Mouse (Mus musculus): ENCODE measurements at regions not wholly inside any gene's neighbourhood (a gene's known extent, or its start where the extent isn't known, plus 50 kb on each side); places are given as distances from the start of the nearest gene placed in this dataset.
A peak's percentile ranks its signal among the peaks of the same experiment; 100 is the strongest.

DNA sequence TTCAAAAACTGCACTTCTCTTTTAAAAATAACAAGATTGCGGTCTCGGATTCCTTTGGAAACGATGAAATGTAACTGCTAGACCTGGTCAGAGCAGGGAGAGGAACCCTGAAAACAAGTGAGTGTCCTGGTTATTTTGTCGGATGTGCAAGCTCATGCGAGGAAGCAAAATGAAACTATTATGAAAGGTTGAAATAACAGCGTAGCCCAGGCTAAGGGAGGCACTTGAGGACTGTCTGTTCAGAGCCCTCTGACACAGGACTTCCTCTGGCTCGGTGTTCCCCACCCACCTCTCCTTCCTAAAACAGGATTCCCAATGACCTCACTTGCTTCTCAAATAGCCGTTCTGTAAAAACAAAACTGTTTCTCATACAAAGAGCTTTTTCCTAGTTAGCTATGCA, 51.3 kb upstream of the S1pr1 start:
- DNase-seq: no peak

GRCm38 (mm10) chr3:115768290-115768689, 53.4 kb upstream of the S1pr1 start:
- DNase-seq: no peak

DNA sequence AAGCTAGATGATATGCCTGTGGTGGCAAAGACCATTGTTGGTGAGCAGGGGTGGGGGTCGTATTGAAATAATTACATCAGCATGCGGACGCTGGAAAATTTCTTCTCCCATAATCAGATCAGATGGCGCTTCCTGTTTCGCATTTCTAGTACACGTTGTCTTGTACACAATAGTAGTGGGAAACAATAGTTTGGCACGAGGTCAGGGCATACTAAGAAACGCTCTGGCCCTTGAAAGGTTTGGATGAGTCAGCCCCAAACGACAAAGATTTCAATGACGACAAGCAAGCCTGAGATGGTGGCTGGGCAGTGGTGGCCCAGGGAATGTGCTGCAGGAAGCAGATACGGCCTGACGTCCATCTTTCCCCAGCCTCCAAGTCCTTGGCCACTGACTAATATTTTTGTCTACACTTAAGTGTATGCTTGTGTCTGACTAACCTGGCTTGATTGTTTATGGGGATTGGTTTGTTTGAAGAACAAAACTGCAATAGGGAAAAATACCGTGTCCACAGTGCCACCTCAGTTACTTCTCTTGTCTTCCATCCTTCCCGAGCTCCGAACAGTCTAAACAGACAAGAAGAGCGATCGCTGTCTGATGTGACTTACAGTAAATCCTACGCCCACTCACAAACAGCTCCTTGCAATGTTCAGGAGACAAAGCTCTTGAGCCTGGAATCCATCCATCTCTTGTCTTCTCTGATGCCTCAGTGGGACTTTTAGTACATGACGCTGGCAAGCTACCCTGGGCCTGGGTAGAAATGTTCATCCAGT, 54.1 kb upstream of the S1pr1 start:
- DNase-seq: peak; percentile 41

- DNase-seq: no peak
Measured at GRCm38 (mm10) chr3:115772676-115773075, 57.8 kb upstream of the S1pr1 start.

GRCm38 (mm10) chr3:115774321-115774720, 59.4 kb upstream of the S1pr1 start:
- peak; percentile 51 for DNase-seq

GRCm38 (mm10) chr3:115774723-115775122, 59.9 kb upstream of the S1pr1 start:
- DNase-seq: peak; percentile 57

GRCm38 (mm10) chr3:115779144-115779890, 64.4 kb upstream of the S1pr1 start:
- no peak for DNase-seq

DNA sequence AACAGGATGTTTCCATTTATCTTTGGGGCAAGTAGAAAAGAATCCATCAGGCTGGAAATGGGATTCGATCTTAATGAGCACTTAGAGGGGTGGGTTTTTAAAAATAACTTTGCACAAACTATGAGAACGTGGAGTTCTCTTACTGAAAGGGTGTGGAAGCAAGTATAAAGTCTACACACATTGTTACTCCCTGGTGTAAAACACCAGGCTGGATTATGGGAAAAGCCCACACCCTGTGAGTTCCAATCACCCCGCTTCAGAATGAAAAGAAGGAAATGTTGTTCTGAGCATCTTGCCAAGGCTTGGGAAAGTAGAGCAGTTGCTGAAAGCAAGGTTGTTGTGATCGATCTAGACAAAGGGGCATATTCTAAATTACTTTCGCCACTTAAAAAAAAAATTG, 65.0 kb upstream of the S1pr1 start:
- no peak for DNase-seq

- no peak for DNase-seq
Measured at GRCm38 (mm10) chr3:115782726-115783125, 67.9 kb upstream of the S1pr1 start.

GRCm38 (mm10) chr3:115787360-115787759, 72.5 kb upstream of the S1pr1 start:
- DNase-seq: no peak

DNA sequence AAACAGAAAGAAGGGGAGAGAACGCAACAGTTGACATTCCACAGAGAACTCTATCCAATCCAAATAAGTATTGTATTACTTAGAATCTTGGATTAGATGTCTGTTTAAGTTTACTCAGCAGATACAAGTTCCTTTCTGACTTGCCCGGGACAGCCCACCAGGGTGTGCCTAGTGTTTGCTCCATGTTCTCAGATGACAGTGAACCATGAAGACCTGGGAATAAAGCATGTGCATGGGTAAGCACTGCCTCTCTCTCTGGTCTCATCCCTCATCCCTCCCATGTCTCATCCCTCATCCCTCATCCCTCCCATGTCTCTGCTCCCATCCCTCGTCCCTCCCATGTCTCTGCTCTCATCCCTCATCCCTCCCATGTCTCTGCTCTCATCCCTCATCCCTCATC, 73.7 kb upstream of the S1pr1 start:
- no peak for DNase-seq

- no peak for DNase-seq
Measured at GRCm38 (mm10) chr3:115789063-115789462, 74.2 kb upstream of the S1pr1 start.

- no peak for DNase-seq
Measured at GRCm38 (mm10) chr3:115792606-115793005, 77.7 kb upstream of the S1pr1 start.

- no peak for DNase-seq
Measured at GRCm38 (mm10) chr3:115793344-115794059, 78.6 kb upstream of the S1pr1 start.

- DNase-seq: no peak
Measured at GRCm38 (mm10) chr3:115799326-115799725, 84.5 kb upstream of the S1pr1 start.

GRCm38 (mm10) chr3:115799981-115800380, 85.1 kb upstream of the S1pr1 start:
- no peak for DNase-seq

GRCm38 (mm10) chr3:115800873-115801272, 86.0 kb upstream of the S1pr1 start:
- DNase-seq: no peak

DNA sequence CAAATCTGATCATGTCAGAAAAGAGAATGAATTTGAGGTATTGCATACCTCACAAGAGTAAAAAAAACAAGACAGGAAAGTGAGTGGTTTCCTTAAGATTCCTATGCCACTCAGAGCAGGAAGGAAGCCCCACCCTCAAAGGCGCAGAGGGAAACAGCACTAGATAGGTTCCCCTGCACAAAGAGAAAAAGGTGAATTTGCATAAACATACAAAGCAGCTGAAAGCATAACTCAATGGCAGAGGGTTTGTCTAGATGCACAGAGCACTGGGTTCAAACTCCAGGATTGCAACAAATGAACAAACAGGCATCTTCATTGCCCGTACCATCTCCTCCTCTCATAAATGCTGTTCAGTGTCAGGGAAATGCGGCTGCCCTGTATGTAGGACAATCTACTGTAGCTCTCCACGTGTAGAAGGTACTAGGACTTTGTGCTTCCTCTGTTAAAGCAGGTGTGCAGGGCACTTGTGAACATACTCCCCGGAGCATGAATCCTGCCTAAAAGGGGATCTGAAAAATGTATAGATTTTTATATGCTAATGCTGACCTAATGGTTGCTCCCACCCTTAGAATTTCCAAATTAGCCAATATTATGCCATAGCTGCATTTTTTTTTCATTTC, 85.9 kb upstream of the Dph5 start:
- DNase-seq: no peak

DNA sequence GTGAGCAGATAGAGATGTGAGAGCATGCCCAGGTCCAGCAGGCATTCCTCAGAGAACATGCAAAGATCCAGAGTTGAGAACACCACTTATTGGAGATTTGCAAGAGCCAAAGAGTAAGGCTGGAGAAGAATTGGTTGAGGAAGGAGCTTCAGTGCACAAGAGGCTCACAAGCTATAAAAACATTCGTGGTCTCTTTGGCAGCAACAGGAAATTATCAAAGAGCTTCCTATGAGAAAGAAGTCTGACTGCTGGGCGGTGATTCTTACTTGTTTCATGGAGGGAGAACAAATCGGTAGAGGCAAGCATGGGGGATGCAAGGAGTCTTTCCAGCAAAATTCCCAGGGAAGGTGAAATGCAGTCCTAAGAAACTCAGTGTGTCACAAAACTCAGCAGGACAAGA, 83.0 kb upstream of the Dph5 start:
- no peak for DNase-seq

DNA sequence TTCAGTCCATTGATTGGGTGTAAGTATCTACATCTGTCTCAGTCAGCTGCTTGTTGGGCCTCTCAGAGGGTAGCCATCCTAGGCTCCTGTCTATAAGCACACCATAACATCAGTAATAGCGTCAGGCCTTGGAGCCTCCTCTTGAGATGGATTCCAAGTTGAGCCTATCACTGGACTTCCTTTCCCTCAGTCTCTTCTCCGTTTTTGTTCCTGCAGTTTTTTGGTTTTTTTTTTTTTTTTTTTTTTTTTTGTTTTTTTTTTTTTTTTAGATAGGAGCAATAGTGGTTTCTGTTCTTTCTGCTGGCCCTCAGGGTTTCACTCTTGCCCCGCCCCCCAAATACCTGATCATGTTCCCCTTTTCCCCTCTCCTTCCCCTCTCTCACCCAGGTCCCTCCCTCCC, 80.6 kb upstream of the Dph5 start:
- DNase-seq: no peak

DNA sequence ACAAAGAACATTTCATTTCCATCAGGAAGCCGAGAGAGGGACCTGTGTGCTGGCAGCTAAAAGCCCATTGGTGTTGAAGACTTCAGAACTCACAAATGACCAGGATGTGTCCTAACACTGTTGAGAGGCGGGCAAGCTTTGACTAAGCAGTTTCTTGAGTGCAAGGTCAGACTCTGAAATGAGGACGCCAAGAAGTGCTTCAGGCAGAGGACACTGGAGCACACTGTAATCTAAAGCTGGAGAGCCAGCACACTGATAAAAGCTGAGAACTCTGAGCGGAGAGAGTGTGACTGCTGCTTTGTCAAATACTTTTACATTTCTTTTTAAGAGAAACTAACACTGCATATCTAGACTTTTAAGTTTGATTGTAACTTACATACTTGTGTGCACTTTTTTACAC, 72.5 kb upstream of the Dph5 start:
- no peak for DNase-seq

GRCm38 (mm10) chr3:115815571-115816156, 72.0 kb upstream of the Dph5 start:
- DNase-seq: no peak

Measured in retina, postnatal 1 day (tissue).